Mouse (Mus musculus): ENCODE measurements around the gene Klk11.

- TF ChIP-seq CHD2 (IDR thresholded peaks at IDR 0.05; ENCODE audit: low read depth, low read length) (no peak), HCFC1 (IDR thresholded peaks at IDR 0.05; ENCODE audit: borderline replicate concordance, insufficient read depth, low read length) (no peak), ZNF384 (IDR thresholded peaks at IDR 0.05; ENCODE audit: low read depth, low read length) (no peak), ZC3H11A (IDR thresholded peaks at IDR 0.05; ENCODE audit: borderline replicate concordance, low read depth, low read length) (no peak), MAFK (IDR thresholded peaks at IDR 0.05; ENCODE audit: insufficient read depth, low read depth, low read length) (no peak)
These were observed 6.3 kb downstream of the Klk11 start, which contains the start of gene Klk10 for GRCm38 (mm10) chr7:43780746-43781145.
